Mouse (Mus musculus) embryonic stem cell, embryonic (primary cell): ENCODE measurements at regions not wholly inside any gene's neighbourhood (a gene's known extent, or its start where the extent isn't known, plus 50 kb on each side); places are given as distances from the start of the nearest gene placed in this dataset.

Experiments used
- CTCF ChIA-PET, 4 experiments: fragments of 300-600 bp in 2 of 4; fragments of 350-600 bp in 2 of 4; sonication (Branson Sonifier 250); formaldehyde crosslinking; loops; one replicate each; lab custom pipeline; 2022; ENCODE audit warnings: inconsistent platforms in 2 of 4; lab: Charles Lee
- POLR2A ChIA-PET, 4 experiments: fragments of 300-600 bp in 2 of 4; fragments of 350-600 bp in 2 of 4; sonication (Branson Sonifier 250); formaldehyde crosslinking; loops; one replicate each; lab custom pipeline; 2022; ENCODE audit warnings: antibody characterized with exemption in 4 of 4, inconsistent platforms in 1 of 4; lab: Charles Lee

DNA sequence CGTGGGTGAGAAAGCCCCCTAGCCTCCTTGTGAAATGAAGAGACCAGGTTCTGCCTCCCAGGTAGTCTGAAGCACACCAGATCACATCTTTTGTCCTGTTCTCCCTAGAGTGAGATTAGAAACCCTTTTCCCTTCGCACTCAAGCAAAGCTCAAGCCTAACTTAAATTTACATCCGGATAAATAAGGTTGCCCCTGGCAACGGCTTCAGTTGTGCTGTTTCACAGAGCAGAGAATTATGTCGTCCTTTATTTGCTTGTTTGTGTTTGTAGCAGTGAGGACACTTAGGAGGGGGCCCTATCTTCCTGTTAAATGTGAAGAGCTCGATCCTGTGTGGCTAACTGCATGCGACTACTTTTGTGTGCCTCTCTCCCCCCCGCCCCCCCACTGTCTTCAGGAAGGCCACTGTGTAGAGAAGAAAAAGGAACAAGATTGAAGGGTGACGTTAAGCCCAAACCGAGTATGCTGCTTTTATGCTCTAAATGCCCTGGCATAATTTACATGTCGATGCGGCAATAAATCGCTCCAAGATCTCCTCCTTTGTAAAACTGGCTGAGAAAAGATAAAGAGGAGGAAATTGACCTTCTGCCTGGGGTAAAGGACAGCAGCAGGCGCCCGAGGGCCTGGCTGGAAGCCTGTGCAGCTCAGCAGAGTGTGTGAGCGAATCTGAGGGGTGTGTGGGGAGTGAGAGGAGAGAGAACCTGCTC lies 439.9 kb downstream of the Prdm2 start:
- CTCF ChIA-PET, result interaction anchor here in 2 of 4 experiments (0.6 to 1.0 kb wide), 3 partner anchors 112 to 323 kb away, joined by 3 to 4 read pairs (median 4); no protein-coding TSS in a partner anchor
- POLR2A ChIA-PET, result interaction anchor here in 2 of 4 experiments (0.5 to 0.7 kb wide), 4 partner anchors 35 to 272 kb away, joined by 3 read pairs; no protein-coding TSS in a partner anchor

GRCm38 (mm10) chr4:142771520-142772150 lies 441.2 kb downstream of the Prdm2 start:
- POLR2A ChIA-PET, result no interaction called here
- CTCF ChIA-PET, result no interaction called here

GRCm38 (mm10) chr4:142770177-142770576 lies 442.6 kb downstream of the Prdm2 start:
- CTCF ChIA-PET, result interaction anchor here in 1 of 4 experiments (0.7 kb wide), 1 partner anchor 232 kb away, joined by 3 read pairs; no protein-coding TSS in a partner anchor
- POLR2A ChIA-PET, result no interaction called here

DNA sequence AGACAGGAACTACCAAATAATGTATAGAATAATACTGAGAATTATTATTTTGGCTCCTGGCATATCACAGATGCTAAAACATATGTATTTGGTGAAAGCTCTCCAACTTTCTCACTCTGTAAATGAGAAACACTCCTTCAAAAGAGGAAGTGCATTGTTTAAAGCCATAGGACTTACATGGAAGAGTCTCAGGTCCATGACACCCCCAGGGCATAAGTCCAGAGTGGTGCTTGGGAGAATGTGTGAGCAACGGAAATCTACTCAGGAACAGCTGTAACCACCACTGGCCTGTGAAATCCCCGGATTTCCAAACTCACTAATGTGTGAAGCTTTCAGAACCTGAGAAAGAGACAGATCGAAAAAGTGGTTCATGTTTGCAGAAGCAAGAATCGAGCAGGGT lies 445.1 kb downstream of the Prdm2 start:
- POLR2A ChIA-PET, result no interaction called here
- CTCF ChIA-PET, result interaction anchor here in 1 of 4 experiments (0.5 to 0.6 kb wide), 2 partner anchors 96 to 136 kb away, joined by 3 to 5 read pairs; no protein-coding TSS in a partner anchor

- CTCF ChIA-PET, result no interaction called here
- POLR2A ChIA-PET, result no interaction called here
Measured at GRCm38 (mm10) chr4:142761577-142761976, 451.2 kb downstream of the Prdm2 start.

- CTCF ChIA-PET, result no interaction called here
- POLR2A ChIA-PET, result no interaction called here
Measured at GRCm38 (mm10) chr4:142758102-142758501, 454.7 kb downstream of the Prdm2 start.

GRCm38 (mm10) chr4:142756332-142756731 lies 456.5 kb downstream of the Prdm2 start:
- ChIA-PET CTCF (interaction anchor here in 1 of 4 experiments (1.0 kb wide), 1 partner anchor 344 kb away, joined by 3 read pairs; no protein-coding TSS in a partner anchor), POLR2A (no interaction called here)

DNA sequence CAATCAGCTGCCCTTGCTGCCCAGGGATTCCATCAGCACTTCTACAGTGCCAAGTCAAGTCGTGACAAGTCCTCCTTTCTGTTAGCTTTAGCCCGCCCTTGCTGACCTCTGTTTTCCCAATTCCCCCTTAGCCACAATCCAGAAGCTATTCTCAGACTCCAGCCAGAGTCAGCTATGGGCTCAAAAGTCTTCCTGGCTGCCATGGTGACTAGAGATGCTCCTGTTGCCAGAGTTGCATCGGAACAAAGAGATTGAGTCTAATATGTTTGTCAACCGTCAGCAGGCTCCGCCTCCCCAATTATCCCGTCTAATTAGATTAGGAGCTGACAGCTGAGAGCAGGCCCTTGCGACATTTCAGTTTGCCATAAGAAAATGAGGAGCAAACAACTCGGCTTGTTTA lies 462.9 kb downstream of the Prdm2 start:
- CTCF ChIA-PET, result interaction anchor here in 1 of 4 experiments (0.5 kb wide), 1 partner anchor 19 kb away, joined by 12 read pairs; no protein-coding TSS in a partner anchor
- POLR2A ChIA-PET, result no interaction called here

GRCm38 (mm10) chr4:142723554-142723907 lies 484.3 kb upstream of the Kazn start:
- CTCF ChIA-PET, result no interaction called here

DNA sequence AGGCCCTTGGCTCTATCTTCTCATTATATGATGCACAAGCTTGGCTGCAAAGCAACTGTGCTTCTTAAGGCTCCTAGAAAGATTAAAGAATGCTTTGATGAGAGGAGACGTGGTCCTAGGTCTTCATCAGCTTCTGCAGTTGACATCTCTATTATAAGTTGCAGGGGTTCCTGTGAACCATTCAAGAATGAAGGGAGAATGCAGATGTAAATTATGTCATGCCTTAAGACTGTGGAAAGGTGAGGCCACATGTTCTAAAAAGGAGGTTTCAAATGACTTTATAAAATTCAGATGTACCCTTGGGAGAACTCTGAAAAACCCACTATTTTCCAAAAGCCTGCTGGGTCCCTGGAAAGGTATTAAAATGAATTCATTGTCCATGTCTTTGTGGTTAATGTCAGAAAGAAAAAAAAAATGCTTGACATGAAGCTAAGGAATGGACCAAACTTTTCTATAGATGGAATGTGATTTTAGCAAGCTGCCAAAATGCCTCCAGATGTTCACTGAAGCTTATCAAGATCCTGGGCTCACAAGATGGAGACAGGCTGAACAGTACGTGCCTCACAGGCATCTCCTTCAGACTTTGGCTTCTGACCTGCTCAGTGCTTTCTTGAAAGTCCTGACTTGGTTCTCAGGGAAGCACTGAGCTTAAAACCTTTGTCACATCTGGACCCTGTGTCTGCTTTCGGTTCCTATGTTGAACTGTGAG lies 483.8 kb upstream of the Kazn start:
- CTCF ChIA-PET, result interaction anchor here in 1 of 4 experiments (0.6 kb wide), 1 partner anchor 514 kb away, joined by 5 read pairs; no protein-coding TSS in a partner anchor
- POLR2A ChIA-PET, result no interaction called here

More at GRCm38 (mm10) chr4:142723554-142723907, 484.3 kb upstream of the Kazn start:
- POLR2A ChIA-PET, result no interaction called here

DNA sequence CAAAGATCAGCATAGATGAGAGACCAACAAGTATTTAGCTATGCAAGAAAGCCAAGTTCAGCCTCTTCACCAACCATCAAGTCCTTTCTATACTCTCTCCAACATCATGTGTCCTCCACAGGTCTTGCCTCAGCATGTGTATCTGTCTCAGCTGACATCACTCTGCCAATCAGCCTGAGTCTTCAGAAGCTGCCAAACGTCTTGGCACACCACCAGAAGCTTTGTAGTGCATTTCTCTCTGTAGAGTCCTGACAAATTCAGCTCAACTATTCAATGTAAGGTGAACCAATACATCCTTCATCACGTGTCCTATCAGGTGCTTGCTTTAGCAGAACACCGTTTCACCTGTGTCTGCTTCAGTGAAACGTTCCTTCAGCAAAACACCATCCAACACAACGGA lies 462.4 kb upstream of the Kazn start:
- ChIA-PET CTCF (no interaction called here), POLR2A (no interaction called here)

DNA sequence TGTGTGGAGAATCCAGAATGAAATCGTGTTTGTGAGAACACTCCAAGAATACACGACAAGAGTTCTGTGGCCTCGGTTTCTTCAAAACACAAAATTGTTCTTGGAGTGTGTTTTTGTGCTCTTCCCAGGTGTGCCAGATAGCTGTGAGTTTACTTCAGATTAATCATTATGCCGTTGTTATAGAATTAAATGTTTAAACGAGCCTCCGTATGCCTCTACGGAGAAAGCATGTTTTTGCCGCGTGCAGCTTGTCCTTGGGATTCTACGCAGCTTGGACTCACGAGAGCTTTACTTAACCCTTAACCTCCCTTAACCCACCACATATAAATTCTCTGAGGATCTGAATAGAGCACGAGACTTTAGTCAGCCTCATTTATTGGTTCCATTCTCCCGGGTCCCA lies 455.7 kb upstream of the Kazn start:
- ChIA-PET POLR2A (interaction anchor here in 1 of 4 experiments (0.7 kb wide), 1 partner anchor 10 kb away, joined by 3 read pairs; no protein-coding TSS in a partner anchor), CTCF (no interaction called here)

GRCm38 (mm10) chr4:142688241-142688640 lies 449.0 kb upstream of the Kazn start:
- ChIA-PET CTCF (no interaction called here), POLR2A (no interaction called here)

DNA sequence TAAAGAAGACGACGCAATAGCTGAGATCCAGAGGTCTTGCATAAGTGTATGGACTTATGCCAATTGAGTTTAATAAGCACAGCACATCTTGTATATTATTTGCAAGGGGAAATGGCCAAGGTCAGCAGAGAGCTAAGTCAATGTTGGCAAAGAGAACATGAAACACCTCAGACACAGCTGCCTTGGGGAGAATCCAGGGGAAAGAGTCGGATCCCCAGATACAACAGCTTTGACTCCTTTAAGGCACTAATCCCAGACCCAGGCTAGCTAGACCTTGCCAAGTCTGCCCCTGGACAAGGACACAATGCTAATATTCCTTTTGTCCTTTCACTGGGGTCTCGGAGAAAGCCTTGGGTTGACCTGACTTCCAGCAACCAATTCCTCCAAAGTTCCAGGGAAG lies 438.2 kb upstream of the Kazn start:
- POLR2A ChIA-PET, result no interaction called here
- CTCF ChIA-PET, result no interaction called here

GRCm38 (mm10) chr4:142674641-142675465 lies 435.7 kb upstream of the Kazn start:
- ChIA-PET POLR2A (interaction anchor here in 1 of 4 experiments (0.6 kb wide), 1 partner anchor 182 kb away, joined by 3 read pairs; no protein-coding TSS in a partner anchor), CTCF (interaction anchor here in 1 of 4 experiments (0.6 kb wide), 1 partner anchor 1796 kb away, joined by 4 read pairs; no protein-coding TSS in a partner anchor)

- CTCF ChIA-PET, result no interaction called here
- POLR2A ChIA-PET, result no interaction called here
Measured at GRCm38 (mm10) chr4:142671872-142672458, 432.8 kb upstream of the Kazn start.

- CTCF ChIA-PET, result no interaction called here
- POLR2A ChIA-PET, result no interaction called here
Measured at GRCm38 (mm10) chr4:142664781-142665180, 425.6 kb upstream of the Kazn start.

DNA sequence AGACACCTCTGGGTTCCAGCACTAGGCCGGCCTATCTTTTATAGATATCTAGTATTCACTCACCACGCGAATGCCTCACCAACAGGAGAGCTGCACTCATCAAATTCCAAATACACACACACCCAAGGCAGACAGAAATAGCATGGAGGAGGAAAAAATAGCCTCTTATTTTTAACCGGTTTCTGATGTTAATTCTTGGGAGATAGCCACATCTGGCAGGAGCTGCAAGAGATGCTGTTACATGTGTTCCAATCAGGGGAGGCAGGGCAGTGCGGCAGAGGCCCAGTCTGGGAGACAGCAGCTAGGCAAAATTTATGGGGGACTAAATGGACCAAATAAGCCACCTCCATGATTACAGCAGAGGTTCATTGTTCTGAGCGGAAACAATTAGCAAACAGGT lies 419.0 kb upstream of the Kazn start:
- POLR2A ChIA-PET, result interaction anchor here in 1 of 4 experiments (0.5 kb wide), 1 partner anchor 1087 kb away, joined by 3 read pairs; no protein-coding TSS in a partner anchor
- CTCF ChIA-PET, result interaction anchor here in 1 of 4 experiments (0.8 kb wide), 1 partner anchor 369 kb away, joined by 3 read pairs; no protein-coding TSS in a partner anchor
